Mouse (Mus musculus): Measurements from ENCODE around the gene Ppp1r36.

GRCm38 (mm10) chr12:76417433-76417854 is at the start of gene Ppp1r36:
- TF ChIP-seq CTCF (IDR thresholded peaks at IDR 0.05; ENCODE audit: low read depth) (no peak), EP300 (IDR thresholded peaks at IDR 0.05; ENCODE audit: low read depth) (no peak)
